Mouse (Mus musculus) hindbrain, embryonic 13.5 days (tissue): ENCODE data around the gene Slc38a1. TPM values are rescaled to one million over a fixed set of nuclear protein-coding genes. Genes with fewer than 3 reads are reported as not detected.
A peak's percentile ranks its signal among the peaks of the same experiment; 100 is the strongest.

Experiments
- ATAC-seq: fragments of 200-750 bp; cut with Nextera tagmentation; 2 replicates; pipeline ENCODE4 v1.8.0; 2017; ENCODE audit warnings: moderate TSS enrichment; ENCODE audit not compliant: low FRiP score
- H3K27ac ChIP-seq: fragments of 300-500 bp; sonication (generic); 2 replicates; pipeline ENCODE4 v1.5.1; 2015; ENCODE audit warnings: inconsistent platforms, mild to moderate bottlenecking, moderate library complexity
- H3K27me3 ChIP-seq: fragments of 300-500 bp; sonication (generic); 2 replicates; pipeline ENCODE4 v1.6.1; 2015; ENCODE audit warnings: mild to moderate bottlenecking, inconsistent platforms
- H3K36me3 ChIP-seq: fragments of 300-500 bp; sonication (generic); 2 replicates; pipeline ENCODE4 v1.6.1; 2015; ENCODE audit warnings: mild to moderate bottlenecking, inconsistent platforms
- H3K4me1 ChIP-seq: fragments of 300-500 bp; sonication (generic); replicated peaks from 2 replicates; pipeline ENCODE4 v1.6.1; 2015; ENCODE audit warnings: inconsistent platforms
- H3K4me2 ChIP-seq: fragments of 300-500 bp; sonication (generic); 2 replicates; pipeline ENCODE4 v1.6.1; 2015; ENCODE audit warnings: inconsistent platforms, mild to moderate bottlenecking, moderate library complexity
- H3K4me3 ChIP-seq: fragments of 300-500 bp; sonication (generic); 2 replicates; pipeline ENCODE4 v1.5.1; 2015; ENCODE audit warnings: mild to moderate bottlenecking, inconsistent platforms
- H3K9ac ChIP-seq: fragments of 300-500 bp; sonication (generic); 2 replicates; pipeline ENCODE4 v1.6.1; 2015; ENCODE audit warnings: mild to moderate bottlenecking, inconsistent platforms
- H3K9me3 ChIP-seq: fragments of 300-500 bp; sonication (generic); 2 replicates; pipeline ENCODE4 v1.6.1; 2016; ENCODE audit warnings: inconsistent platforms
- WGBS: fragments of 180-500 bp; shearing (Covaris S2); methylation state at CpG from one replicate; pipeline ENCODE4 v1.1.7; 2015; 5-methylcytosine and 5-hydroxymethylcytosine counted together
- polyA plus RNA-seq: library from polyadenylated mRNA; unstranded; fragments of >200 nt; fragmentation: Nextera tagmentation; extraction: Ambion mirVana; gene quantifications from 2 replicates; pipeline ENCODE4 v1.2.1, GENCODE M21; 2015

Slc38a1 gene
- polyA plus RNA-seq, 1 experiment from 2014 or later, result 154 TPM

DNA sequence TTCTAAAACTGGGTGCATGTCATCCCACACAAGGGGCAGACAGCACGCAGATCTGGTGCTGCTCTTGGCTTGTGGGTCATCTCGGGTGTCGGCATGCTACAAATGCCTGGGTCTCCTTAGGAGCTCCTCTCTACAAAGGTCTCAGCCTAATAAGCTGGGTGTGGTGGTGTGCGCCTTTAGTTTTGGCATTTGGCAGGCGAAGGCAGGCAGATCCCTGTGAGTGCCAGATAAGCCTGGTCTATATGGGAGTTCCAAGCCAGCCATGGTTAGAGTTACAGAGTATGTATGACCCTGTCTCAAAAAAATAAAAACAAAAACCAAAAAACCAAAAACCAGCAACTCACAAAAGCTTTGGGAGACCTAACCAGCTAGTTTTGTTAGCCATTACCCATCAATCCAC is 65.7 kb downstream of the Slc38a1 start:
- H3K4me1 ChIP-seq, result no peaks in the 10 kb centered on the region
- H3K4me2 ChIP-seq, result no peak overlapping the region
- H3K4me3 ChIP-seq, result no peak overlapping the region
- no peaks in the 10 kb centered on the region for H3K27me3 ChIP-seq
- H3K9me3 ChIP-seq, result no peaks in the 10 kb centered on the region
- no peak overlapping the region for H3K27ac ChIP-seq
- no peak for ATAC-seq
- 97% methylated on average over 5 of the region's 5 CpGs for WGBS
- H3K36me3 ChIP-seq, result peaks cover 76% of the 10 kb centered on the region
- H3K9ac ChIP-seq, result no peak overlapping the region

GRCm38 (mm10) chr15:96568983-96569363 is 73.7 kb downstream of the Slc38a1 start:
- Histone ChIP-seq H3K4me3 (no peak overlapping the region), H3K27me3 (no peaks in the 10 kb centered on the region), H3K36me3 (peaks cover 11% of the 10 kb centered on the region), H3K27ac (no peak overlapping the region), H3K4me2 (no peak overlapping the region), H3K9ac (no peak overlapping the region), H3K9me3 (no peaks in the 10 kb centered on the region), H3K4me1 (0 out of 2 replicates have a peak, but pooled peaks cover 6% of the 10 kb centered on the region)
- no peak for ATAC-seq
- WGBS, result 86% methylated on average over 2 of the region's 2 CpGs

DNA sequence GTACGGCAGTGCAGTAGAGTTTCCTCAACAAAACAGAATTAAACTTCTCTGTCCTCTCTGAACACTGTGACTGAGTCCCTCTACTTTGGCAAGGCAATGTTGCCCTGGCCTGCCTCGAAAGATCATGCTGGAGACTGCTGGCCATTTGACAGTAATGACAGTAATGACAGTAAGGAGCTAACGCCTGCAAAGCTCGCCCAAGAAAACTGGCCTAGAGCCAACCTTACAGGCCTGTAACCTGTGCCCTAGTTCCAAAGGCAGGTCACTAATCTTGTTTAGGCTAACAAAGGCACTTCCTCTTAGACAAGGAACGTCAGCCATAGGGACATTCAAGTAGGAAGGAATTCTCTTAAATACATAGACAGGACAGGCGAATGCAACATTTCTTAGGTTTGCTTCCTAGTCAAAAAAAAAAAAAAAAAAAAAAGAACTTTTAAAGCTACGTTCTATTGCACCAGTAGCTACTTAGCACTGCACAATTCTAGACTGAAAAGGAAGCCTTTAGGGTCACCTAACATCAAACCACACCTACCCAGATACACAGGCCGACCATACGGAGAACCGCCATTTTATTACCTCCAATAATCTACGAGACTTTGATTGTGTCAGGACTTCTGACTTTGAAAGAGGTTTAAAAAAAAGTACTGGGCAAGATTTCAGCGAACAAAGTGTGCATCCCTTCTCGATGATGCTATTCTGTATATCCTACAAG is 74.3 kb downstream of the Slc38a1 start:
- no peak overlapping the region for H3K4me3 ChIP-seq
- no peaks in the 10 kb centered on the region for H3K9me3 ChIP-seq
- H3K4me2 ChIP-seq, result no peak overlapping the region
- 80% methylated on average over 13 of the region's 13 CpGs for WGBS
- no peaks in the 10 kb centered on the region for H3K27me3 ChIP-seq
- 0 out of 2 replicates have a peak, but pooled peaks cover 6% of the 10 kb centered on the region for H3K4me1 ChIP-seq
- H3K36me3 ChIP-seq, result peaks cover 6% of the 10 kb centered on the region
- H3K9ac ChIP-seq, result no peak overlapping the region
- no peak for ATAC-seq
- no peak overlapping the region for H3K27ac ChIP-seq

DNA sequence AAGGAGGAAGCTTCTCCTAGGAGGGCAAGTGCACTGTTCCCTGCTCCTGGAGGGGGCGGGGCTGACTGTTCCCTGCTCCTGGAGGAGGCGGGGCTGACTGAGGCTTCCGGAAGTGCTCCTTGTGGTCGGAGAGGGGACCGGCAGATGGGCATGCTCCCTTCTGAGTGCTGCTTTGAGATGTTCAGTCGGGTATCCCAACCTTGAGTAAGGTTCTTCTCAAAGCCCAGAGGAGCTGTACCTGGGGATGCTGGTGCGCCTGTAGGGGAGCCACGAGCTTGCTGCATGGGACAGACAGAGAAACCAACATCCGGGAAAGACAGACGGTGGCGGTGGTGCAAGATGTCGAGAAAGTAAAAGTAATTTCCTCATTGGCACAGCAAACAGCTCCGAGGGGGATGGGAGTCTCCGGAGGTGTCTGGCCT is 75.9 kb downstream of the Slc38a1 start:
- H3K27me3 ChIP-seq, result no peaks in the 10 kb centered on the region
- H3K27ac ChIP-seq, result no peak overlapping the region
- WGBS, result 6% methylated on average over 14 of the region's 14 CpGs
- peak overlapping the region; percentile 36; the same call in 1 of the 2 replicates for H3K9ac ChIP-seq
- no peaks in the 10 kb centered on the region for H3K9me3 ChIP-seq
- no peaks in the 10 kb centered on the region for H3K36me3 ChIP-seq
- peak overlapping the region; percentile 50 for H3K4me2 ChIP-seq
- 0 out of 2 replicates have a peak, but pooled peaks cover 6% of the 10 kb centered on the region for H3K4me1 ChIP-seq
- peak overlapping the region; percentile 33 for H3K4me3 ChIP-seq
- no peak for ATAC-seq

- Histone ChIP-seq H3K4me1 (0 out of 2 replicates have a peak, but pooled peaks cover 6% of the 10 kb centered on the region), H3K27ac (no peak overlapping the region)
- 86% methylated on average over 1 of the region's 1 CpGs for WGBS
Measured at GRCm38 (mm10) chr15:96563852-96564251, 78.9 kb downstream of the Slc38a1 start.

DNA sequence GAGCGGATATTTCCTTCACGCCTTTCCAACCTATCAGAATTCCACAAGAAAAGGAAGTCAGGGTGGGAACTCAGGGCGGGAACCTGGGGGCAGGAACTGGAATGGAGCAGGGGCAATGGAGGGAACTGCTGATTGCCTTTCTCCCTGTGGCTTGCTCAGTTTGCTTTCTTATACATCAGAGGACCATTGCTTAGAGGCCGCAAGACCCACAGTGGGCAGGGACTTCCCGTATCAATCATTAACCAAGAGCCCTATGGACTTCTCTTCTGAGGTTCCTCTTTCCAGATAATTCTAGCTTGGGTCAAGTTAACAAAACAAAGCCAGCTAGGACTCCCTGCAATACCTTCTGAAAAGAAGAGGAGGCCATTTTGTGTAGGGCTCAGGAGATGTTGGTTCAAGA is 80.2 kb downstream of the Slc38a1 start:
- WGBS, result 97% methylated on average over 5 of the region's 5 CpGs
- ATAC-seq, result no peak

More at GRCm38 (mm10) chr15:96563852-96564251, 78.9 kb downstream of the Slc38a1 start:
- Histone ChIP-seq H3K9me3 (peaks cover 3% of the 10 kb centered on the region; the same call in 1 of the 2 replicates), H3K9ac (no peak overlapping the region), H3K27me3 (no peaks in the 10 kb centered on the region), H3K36me3 (no peaks in the 10 kb centered on the region), H3K4me3 (no peak overlapping the region), H3K4me2 (no peak overlapping the region)
- ATAC-seq, result no peak

GRCm38 (mm10) chr15:96560576-96561298 is 82.0 kb downstream of the Slc38a1 start:
- Histone ChIP-seq H3K4me2 (no peak overlapping the region), H3K36me3 (no peaks in the 10 kb centered on the region), H3K4me3 (no peak overlapping the region), H3K9ac (no peak overlapping the region), H3K9me3 (peaks cover 3% of the 10 kb centered on the region; the same call in 1 of the 2 replicates), H3K27ac (no peak overlapping the region), H3K4me1 (no peaks in the 10 kb centered on the region), H3K27me3 (no peaks in the 10 kb centered on the region)
- 94% methylated on average over 14 of the region's 14 CpGs for WGBS
- no peak for ATAC-seq

More for the DNA sequence above, 80.2 kb downstream of the Slc38a1 start:
- no peaks in the 10 kb centered on the region for H3K36me3 ChIP-seq
- no peak overlapping the region for H3K4me3 ChIP-seq
- H3K4me1 ChIP-seq, result 0 out of 2 replicates have a peak, but pooled peaks cover 6% of the 10 kb centered on the region
- H3K9me3 ChIP-seq, result peaks cover 3% of the 10 kb centered on the region; the same call in 1 of the 2 replicates
- no peak overlapping the region for H3K9ac ChIP-seq
- H3K4me2 ChIP-seq, result no peak overlapping the region
- no peaks in the 10 kb centered on the region for H3K27me3 ChIP-seq
- H3K27ac ChIP-seq, result no peak overlapping the region

- no peak overlapping the region for H3K9ac ChIP-seq
- H3K9me3 ChIP-seq, result no peaks in the 10 kb centered on the region
- 69% methylated on average over 9 of the region's 9 CpGs for WGBS
- 0 out of 2 replicates have a peak, but pooled peaks cover 6% of the 10 kb centered on the region for H3K4me1 ChIP-seq
- no peak overlapping the region for H3K4me3 ChIP-seq
- H3K27me3 ChIP-seq, result no peaks in the 10 kb centered on the region
- ATAC-seq, result peak; percentile 28
- H3K4me2 ChIP-seq, result no peak overlapping the region
- no peak overlapping the region for H3K27ac ChIP-seq
- no peaks in the 10 kb centered on the region for H3K36me3 ChIP-seq
Measured at GRCm38 (mm10) chr15:96551569-96552380, 90.9 kb downstream of the Slc38a1 start.

GRCm38 (mm10) chr15:96551107-96551506 is 91.6 kb downstream of the Slc38a1 start:
- Histone ChIP-seq H3K27ac (no peak overlapping the region), H3K4me3 (no peak overlapping the region), H3K4me1 (0 out of 2 replicates have a peak, but pooled peaks cover 6% of the 10 kb centered on the region), H3K9me3 (no peaks in the 10 kb centered on the region), H3K9ac (no peak overlapping the region), H3K4me2 (no peak overlapping the region), H3K27me3 (no peaks in the 10 kb centered on the region), H3K36me3 (no peaks in the 10 kb centered on the region)
- ATAC-seq, result no peak
- 92% methylated on average over 8 of the region's 8 CpGs for WGBS

DNA sequence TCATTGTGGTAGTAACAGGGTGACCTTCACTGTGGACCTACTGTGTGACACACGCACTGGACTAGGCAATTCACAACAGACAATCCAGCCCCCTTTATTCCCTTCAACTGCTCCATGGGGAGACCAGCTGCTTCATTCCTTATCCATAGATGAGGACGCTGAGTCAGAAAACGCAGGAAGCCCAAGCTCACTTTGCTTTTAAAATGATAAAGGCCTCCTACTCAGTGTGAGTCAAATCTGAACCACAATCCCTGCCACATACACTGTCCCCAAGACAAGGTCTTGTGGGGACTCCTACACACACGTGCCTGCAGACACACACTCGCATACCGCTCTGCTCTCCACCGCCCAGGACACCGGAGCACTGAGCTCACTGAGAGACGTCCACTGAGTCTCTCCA is 94.3 kb downstream of the Slc38a1 start:
- Histone ChIP-seq H3K4me2 (no peak overlapping the region), H3K4me3 (no peak overlapping the region), H3K27me3 (0 out of 2 replicates have a peak, but pooled peaks cover 3% of the 10 kb centered on the region), H3K4me1 (0 out of 2 replicates have a peak, but pooled peaks cover 6% of the 10 kb centered on the region), H3K27ac (peak overlapping the region; percentile 63; the same call in 1 of the 2 replicates), H3K36me3 (no peaks in the 10 kb centered on the region), H3K9ac (no peak overlapping the region), H3K9me3 (no peaks in the 10 kb centered on the region)
- 78% methylated on average over 9 of the region's 9 CpGs for WGBS
- no peak for ATAC-seq

- WGBS, result 43% methylated on average over 21 of the region's 21 CpGs
- 0 out of 2 replicates have a peak, but pooled peaks cover 3% of the 10 kb centered on the region for H3K27me3 ChIP-seq
- ATAC-seq, result peak; percentile 74
- peak overlapping the region; percentile 63; the same call in 1 of the 2 replicates for H3K27ac ChIP-seq
- H3K36me3 ChIP-seq, result no peaks in the 10 kb centered on the region
- no peak overlapping the region for H3K4me3 ChIP-seq
- no peak overlapping the region for H3K4me2 ChIP-seq
- 0 out of 2 replicates have a peak, but pooled peaks cover 6% of the 10 kb centered on the region for H3K4me1 ChIP-seq
- H3K9ac ChIP-seq, result no peak overlapping the region
- H3K9me3 ChIP-seq, result no peaks in the 10 kb centered on the region
Measured at GRCm38 (mm10) chr15:96547256-96548195, 95.2 kb downstream of the Slc38a1 start.
